8 mouse cellular contexts compared by ENCODE assay signal in the genomic region with DNA sequence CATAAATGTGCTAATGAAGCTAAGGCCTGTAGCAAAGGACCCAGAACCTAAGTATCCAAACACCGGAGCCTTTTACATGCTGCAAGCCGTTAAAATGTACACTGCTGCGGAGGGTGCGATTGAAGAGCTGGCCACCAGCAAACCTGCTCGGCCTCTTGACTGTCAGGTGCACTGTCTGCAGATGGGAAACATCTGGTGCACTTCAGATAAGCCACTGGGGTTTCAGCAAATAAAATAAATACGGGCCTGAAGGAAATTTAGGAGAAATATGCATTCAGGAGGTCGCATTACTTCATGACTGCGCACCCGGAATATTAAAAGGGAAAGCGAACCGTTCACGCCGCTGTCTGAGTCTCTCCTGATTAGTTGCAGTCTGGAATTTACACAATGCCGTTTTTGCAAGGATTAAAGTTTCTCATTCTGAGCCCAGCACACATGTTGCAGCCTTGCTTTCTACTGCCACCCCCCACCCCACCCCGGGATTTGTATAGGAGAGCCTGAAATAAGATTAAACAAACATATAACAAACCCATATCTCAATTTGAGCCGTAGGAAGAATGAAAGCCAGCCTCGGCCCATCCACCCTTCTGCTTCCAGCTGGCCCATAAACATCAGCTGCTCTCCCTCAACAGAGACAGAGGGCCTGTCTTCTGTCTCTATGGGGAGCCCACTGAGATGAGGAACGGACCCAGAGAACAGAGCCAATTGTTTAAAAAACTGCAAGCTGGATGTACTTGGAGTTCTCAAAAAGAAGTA.
DNase-seq lines count a peak whose midpoint lies in the region; ATAC-seq lines count a peak whose summit lies in the region.

No protein-coding gene starts in this region.

- WGBS in kidney, embryonic 15.5 days: 32% methylated on average over 18 of the region's 18 CpGs
- WGBS in midbrain, embryonic 16.5 days: 26% methylated on average over 18 of the region's 18 CpGs

- H3K27me3 ChIP-seq in kidney, embryonic 15.5 days: no peaks in the 10 kb centered on the region
- H3K27me3 ChIP-seq in midbrain, embryonic 16.5 days (ENCODE audit: control insufficient read depth, insufficient read depth, low read depth, low read length): no peaks in the 10 kb centered on the region

- DNase-seq in cerebellum, adult 11-12 months: peak; percentile 23
- no peak for DNase-seq in cerebellum, adult 9-10 months
- peak; percentile 34 for DNase-seq in retina, postnatal 1 day
- no peak for DNase-seq in retina, embryonic 14.5 days (ENCODE audit: low spot score)
- no peak for DNase-seq in ovary, adult 18-20 months (ENCODE audit: low spot score)
- no peak for DNase-seq in spleen, postnatal 10 days (ENCODE audit: low spot score in 2 of 2)

- no peak overlapping the region for H3K4me3 ChIP-seq in kidney, embryonic 15.5 days (replicated peaks)
- H3K4me3 ChIP-seq in midbrain, embryonic 16.5 days (ENCODE audit: low read depth, low read length): no peak overlapping the region

- H3K9ac ChIP-seq in kidney, embryonic 15.5 days: no peak overlapping the region
- H3K9ac ChIP-seq in midbrain, embryonic 16.5 days (ENCODE audit: low read depth, low read length): no peak overlapping the region; the same call in 1 of the 2 replicates

- H3K27ac ChIP-seq in kidney, embryonic 15.5 days: peak overlapping the region; percentile 68
- peak overlapping the region; percentile 10; the same call in 1 of the 2 replicates for H3K27ac ChIP-seq in midbrain, embryonic 16.5 days (ENCODE audit: low read length)

- peak overlapping the region; percentile 39 for H3K4me2 ChIP-seq in kidney, embryonic 15.5 days
- peak overlapping the region; percentile 41 for H3K4me2 ChIP-seq in midbrain, embryonic 16.5 days (ENCODE audit: low read length)

- peaks cover 22% of the 10 kb centered on the region for H3K4me1 ChIP-seq in kidney, embryonic 15.5 days
- peaks cover 11% of the 10 kb centered on the region for H3K4me1 ChIP-seq in midbrain, embryonic 16.5 days (ENCODE audit: control insufficient read depth, insufficient read depth, low read length)

- H3K36me3 ChIP-seq in kidney, embryonic 15.5 days: no peaks in the 10 kb centered on the region
- no peaks in the 10 kb centered on the region for H3K36me3 ChIP-seq in midbrain, embryonic 16.5 days (ENCODE audit: control insufficient read depth, insufficient read depth, low read length)

- ATAC-seq in kidney, embryonic 15.5 days (replicated peaks; ENCODE audit: low FRiP score): peak; percentile 67
- ATAC-seq in midbrain, embryonic 16.5 days: peak; percentile 76

- H3K9me3 ChIP-seq in kidney, embryonic 15.5 days (replicated peaks): no peaks in the 10 kb centered on the region
- no peaks in the 10 kb centered on the region for H3K9me3 ChIP-seq in midbrain, embryonic 16.5 days (replicated peaks; ENCODE audit: control insufficient read depth, low read length, poor library complexity, severe bottlenecking)

Comparison
In these comparisons a context has a peak if more than half of its experiments do, and no peak if none do; other contexts are left out.
1. DNase-seq: peak in cerebellum, adult 11-12 months (single experiment) and retina, postnatal 1 day (single experiment); none in cerebellum, adult 9-10 months (single experiment), retina, embryonic 14.5 days (single experiment), ovary, adult 18-20 months (single experiment) and spleen, postnatal 10 days (0 of 2).